Mouse (Mus musculus): ENCODE data around the gene Lrrc17. TPM values are rescaled to one million over a fixed set of nuclear protein-coding genes. Genes with fewer than 3 reads are reported as not detected.

Lrrc17 gene
- 0.19 TPM for polyA plus RNA-seq (2014; fragmentation: Illumina TruSeq; extraction: RNeasy Lipid Tissue Mini Kit (QIAGEN cat#74804); ENCODE audit: low read depth, low replicate concordance)

DNA sequence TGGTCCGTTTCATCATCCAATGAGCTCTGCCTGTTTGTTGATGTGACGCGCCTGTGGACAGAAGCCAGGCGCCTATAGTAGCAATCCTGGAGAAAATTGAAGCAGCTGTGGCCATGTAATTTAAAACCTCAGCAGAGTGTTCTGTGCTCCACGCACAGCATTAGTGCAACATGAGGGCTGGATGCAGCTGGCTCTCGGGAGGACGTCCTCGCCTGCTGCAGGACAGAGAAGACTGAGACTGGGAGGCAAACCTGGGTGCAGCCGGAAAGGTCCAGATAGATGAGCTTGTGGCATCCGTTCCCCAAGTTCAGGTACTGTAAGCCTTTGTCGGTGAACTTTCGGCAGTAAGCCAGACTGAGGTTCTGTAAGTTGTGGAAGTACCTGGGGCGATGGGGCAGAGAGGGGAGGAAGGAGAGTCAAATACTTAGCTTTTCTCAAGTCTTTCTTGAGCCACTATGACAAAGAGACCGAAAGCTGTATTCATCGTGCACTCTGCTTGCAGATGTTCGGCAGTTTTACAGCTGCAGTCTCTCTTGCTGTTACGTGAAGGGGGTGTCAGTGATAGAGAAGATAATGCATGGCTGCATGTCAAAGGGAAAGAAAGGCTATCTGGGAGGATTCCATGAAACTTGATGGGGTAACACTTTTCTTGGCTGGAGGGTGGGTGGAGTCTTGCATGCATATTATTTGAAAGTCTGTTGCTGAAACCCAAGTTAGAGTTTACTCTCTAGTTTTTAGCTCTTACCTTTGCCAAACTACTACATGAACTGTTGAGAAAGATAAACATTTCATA is at the start of gene Lrrc17:
Lrrc17 (plus strand) TSS at position 151 of the 793 bp plus-strand sequence.

Other genes starting within 250 kb of the Lrrc17 start
- gene Fgl2, start 170.9 kb upstream of the Lrrc17 start, polyA plus RNA-seq (2014; fragmentation: Illumina TruSeq; extraction: RNeasy Lipid Tissue Mini Kit (QIAGEN cat#74804); ENCODE audit: low read depth, low replicate concordance) = 5.2 TPM
- gene Ccdc146, start 118.9 kb upstream of the Lrrc17 start, polyA plus RNA-seq (2014; fragmentation: Illumina TruSeq; extraction: RNeasy Lipid Tissue Mini Kit (QIAGEN cat#74804); ENCODE audit: low read depth, low replicate concordance) = not detected
- gene Fam185a, start 118.6 kb upstream of the Lrrc17 start, polyA plus RNA-seq (2014; fragmentation: Illumina TruSeq; extraction: RNeasy Lipid Tissue Mini Kit (QIAGEN cat#74804); ENCODE audit: low read depth, low replicate concordance) = 13.7 TPM
- gene Fbxl13, start 102.1 kb downstream of the Lrrc17 start, polyA plus RNA-seq (2014; fragmentation: Illumina TruSeq; extraction: RNeasy Lipid Tissue Mini Kit (QIAGEN cat#74804); ENCODE audit: low read depth, low replicate concordance) = not detected
- gene Armc10, start 102.3 kb downstream of the Lrrc17 start, polyA plus RNA-seq (2014; fragmentation: Illumina TruSeq; extraction: RNeasy Lipid Tissue Mini Kit (QIAGEN cat#74804); ENCODE audit: low read depth, low replicate concordance) = 11.6 TPM
- gene Napepld, start 157.8 kb downstream of the Lrrc17 start, polyA plus RNA-seq (2014; fragmentation: Illumina TruSeq; extraction: RNeasy Lipid Tissue Mini Kit (QIAGEN cat#74804); ENCODE audit: low read depth, low replicate concordance) = 1.2 TPM
- 393 TPM for gene Pmpcb, start 193.6 kb downstream of the Lrrc17 start, polyA plus RNA-seq (2014; fragmentation: Illumina TruSeq; extraction: RNeasy Lipid Tissue Mini Kit (QIAGEN cat#74804); ENCODE audit: low read depth, low replicate concordance)
- gene Dnajc2, start 241.7 kb downstream of the Lrrc17 start, polyA plus RNA-seq (2014; fragmentation: Illumina TruSeq; extraction: RNeasy Lipid Tissue Mini Kit (QIAGEN cat#74804); ENCODE audit: low read depth, low replicate concordance) = 35.0 TPM
- gene Psmc2, start 241.7 kb downstream of the Lrrc17 start, polyA plus RNA-seq (2014; fragmentation: Illumina TruSeq; extraction: RNeasy Lipid Tissue Mini Kit (QIAGEN cat#74804); ENCODE audit: low read depth, low replicate concordance) = 80.3 TPM